Mouse (Mus musculus): ENCODE data around the gene Nim1k.

DNA sequence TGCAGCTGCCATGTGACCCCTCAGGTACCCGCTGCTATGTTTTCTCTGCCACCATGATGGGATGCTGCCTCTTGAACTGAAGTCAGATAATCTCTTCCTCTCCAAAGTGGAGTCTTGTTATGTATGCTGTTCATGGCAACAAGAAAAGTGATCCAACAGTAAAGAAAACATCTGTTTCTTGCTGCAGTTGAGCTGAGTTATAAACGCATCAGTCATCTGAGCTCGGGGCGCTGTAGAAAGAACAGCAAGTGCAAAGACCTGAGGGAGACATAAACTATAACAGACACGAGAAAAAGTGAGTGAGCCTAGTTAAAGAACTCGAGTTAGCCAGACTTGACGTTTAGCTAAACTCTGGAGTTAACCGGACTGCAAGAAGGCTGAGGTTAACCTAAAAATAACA is 76.9 kb downstream of the Nim1k start:
- TF ChIP-seq CTCF (IDR thresholded peaks at IDR 0.05; ENCODE audit: extremely low read depth, insufficient read length, insufficient replicate concordance, low read depth, low read length) = no peak
- no peak for TF ChIP-seq POLR2A (IDR thresholded peaks at IDR 0.05; ENCODE audit: low read depth, low read length)

Measured in small intestine, adult 2 months (tissue).